Comparison of ENCODE assay signal across 21 mouse cellular contexts in the genomic region with DNA sequence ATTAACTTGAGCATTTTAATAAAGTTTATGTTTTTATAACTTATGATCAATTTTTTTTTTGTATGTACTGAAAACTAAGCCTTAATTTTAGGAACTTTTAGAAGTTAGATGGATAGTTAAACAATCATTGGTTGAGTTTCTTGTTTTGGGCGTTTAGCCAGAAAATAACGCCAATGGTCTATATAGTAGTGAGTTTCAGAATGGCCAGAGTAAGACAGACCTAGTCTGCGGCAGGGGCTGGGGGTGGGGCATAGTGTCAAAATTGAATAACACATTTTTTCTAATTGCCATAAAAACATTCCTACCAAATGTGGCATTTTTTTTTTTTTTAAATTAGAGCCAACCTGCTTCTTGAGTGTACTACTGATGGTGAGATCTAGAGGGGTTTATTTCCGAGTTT. TPM values are rescaled to one million over a fixed set of nuclear protein-coding genes. Genes with fewer than 3 reads are reported as not detected.
DNase-seq lines count a peak whose midpoint lies in the region; ATAC-seq lines count a peak whose summit lies in the region.
"Had no signal": no experiment of that assay in that cellular context is flagged by ENCODE, and none has a peak within 500 bp of the region (broad histone marks: within the 10 kb centered on the region; RNA-seq: fewer than 3 reads in every experiment).

No protein-coding gene starts in this region.

- peaks cover 6% of the 10 kb centered on the region for H3K4me1 ChIP-seq in hindbrain, embryonic 12.5 days
- peaks cover 6% of the 10 kb centered on the region for H3K4me1 ChIP-seq in hindbrain, embryonic 14.5 days (replicated peaks; ENCODE audit: control insufficient read depth, insufficient read depth, low read length)
- H3K4me1 ChIP-seq in limb, embryonic 10.5 days, result peaks cover 6% of the 10 kb centered on the region; the same call in 1 of the 2 replicates
- H3K4me1 ChIP-seq: intestine, embryonic 15.5 days had no signal

- H3K36me3 ChIP-seq in hindbrain, embryonic 12.5 days, result peaks cover 12% of the 10 kb centered on the region; the same call in 1 of the 2 replicates
- peaks cover 21% of the 10 kb centered on the region for H3K36me3 ChIP-seq in hindbrain, embryonic 14.5 days (replicated peaks; ENCODE audit: control insufficient read depth, insufficient read depth)
- peaks cover 24% of the 10 kb centered on the region for H3K36me3 ChIP-seq in limb, embryonic 10.5 days

- no peak overlapping the region for H3K27ac ChIP-seq in hindbrain, embryonic 12.5 days
- no peak overlapping the region for H3K27ac ChIP-seq in hindbrain, embryonic 14.5 days
- no peak overlapping the region for H3K27ac ChIP-seq in limb, embryonic 10.5 days

- H3K4me3 ChIP-seq in hindbrain, embryonic 12.5 days, result no peak overlapping the region
- no peak overlapping the region for H3K4me3 ChIP-seq in hindbrain, embryonic 14.5 days (replicated peaks; ENCODE audit: low read length)
- peak overlapping the region; percentile 90; the same call in 1 of the 2 replicates for H3K4me3 ChIP-seq in limb, embryonic 10.5 days

- 91% methylated on average over 4 of the region's 4 CpGs for WGBS in hindbrain, embryonic 12.5 days
- 83% methylated on average over 4 of the region's 4 CpGs for WGBS in hindbrain, embryonic 14.5 days
- WGBS in limb, embryonic 10.5 days, result 95% methylated on average over 4 of the region's 4 CpGs

- H3K9me3 ChIP-seq in hindbrain, embryonic 12.5 days (replicated peaks), result no peaks in the 10 kb centered on the region
- H3K9me3 ChIP-seq in hindbrain, embryonic 14.5 days (ENCODE audit: control insufficient read depth, low read length), result no peaks in the 10 kb centered on the region
- no peaks in the 10 kb centered on the region for H3K9me3 ChIP-seq in limb, embryonic 10.5 days (replicated peaks)
- H3K9me3 ChIP-seq: heart, embryonic 10.5 days; intestine, embryonic 15.5 days had no signal

- H3K4me2 ChIP-seq in hindbrain, embryonic 12.5 days (replicated peaks), result peak overlapping the region; percentile 64; the same call in 1 of the 2 replicates
- no peak overlapping the region for H3K4me2 ChIP-seq in hindbrain, embryonic 14.5 days (replicated peaks)

- DNase-seq in cerebellum, adult 9-11 months, result peak; percentile 33
- no peak for DNase-seq in cerebellum, adult 11 months
- no peak for DNase-seq in hindbrain, embryonic 14.5 days (ENCODE audit: low spot score)
- DNase-seq in A20 (ENCODE audit: low read depth, low spot score), result peak; percentile 74
- no peak for DNase-seq in limb, embryonic 10.5 days (ENCODE audit: low spot score)
- DNase-seq in right cerebral cortex, postnatal 14 days, result no peak
- DNase-seq in left cerebral cortex, adult 18-20 months (ENCODE audit: low spot score in 2 of 2), result no peak
- DNase-seq: adrenal gland, postnatal 25 days; B cell, adult 2 months; gastrocnemius, postnatal 25 days; layer of hippocampus, adult 9-11 months; lung, adult 18-20 months; lung, postnatal 4 days; right cerebral cortex, postnatal 25 days had no signal

- ATAC-seq in hindbrain, embryonic 12.5 days (ENCODE audit: low FRiP score), result no peak
- ATAC-seq in hindbrain, embryonic 14.5 days (ENCODE audit: low FRiP score), result no peak

- no peaks in the 10 kb centered on the region for H3K27me3 ChIP-seq in hindbrain, embryonic 12.5 days
- no peaks in the 10 kb centered on the region for H3K27me3 ChIP-seq in hindbrain, embryonic 14.5 days (ENCODE audit: control insufficient read depth, insufficient read depth, low read length)
- H3K27me3 ChIP-seq in limb, embryonic 10.5 days (ENCODE audit: low read depth, poor library complexity, severe bottlenecking), result no peaks in the 10 kb centered on the region
- H3K27me3 ChIP-seq: intestine, embryonic 15.5 days had no signal

- no peak overlapping the region for H3K9ac ChIP-seq in hindbrain, embryonic 12.5 days
- no peak overlapping the region for H3K9ac ChIP-seq in hindbrain, embryonic 14.5 days

RNA-seq across cellular contexts. Expression of gene Ghitm, which starts 1.0 kb away (rescaled TPM):
- polyA plus RNA-seq in hindbrain, embryonic 12.5 days (2016; fragmentation: Nextera tagmentation; extraction: Ambion mirVana), result 185 and 190 TPM in 2 replicates
- polyA plus RNA-seq in hindbrain, embryonic 14.5 days (2014; fragmentation: Nextera tagmentation; extraction: Ambion mirVana), result 213 and 232 TPM in 2 replicates
- polyA plus RNA-seq in limb, embryonic 10.5 days (2016; fragmentation: Nextera tagmentation; extraction: Ambion mirVana), result 182 TPM in 2 replicates
- total RNA-seq in left cerebral cortex, adult 18-20 months (2021), result 100 to 1,000 TPM; 446 to 487 TPM

RNA-seq across cellular contexts. Expression of gene 2610528A11Rik, which starts 22.3 kb away (rescaled TPM):
- not detected in 2 replicates for polyA plus RNA-seq in hindbrain, embryonic 12.5 days (2016; fragmentation: Nextera tagmentation; extraction: Ambion mirVana)
- 0.39 TPM in 1 of 2 replicates, not detected in the other for polyA plus RNA-seq in hindbrain, embryonic 14.5 days (2014; fragmentation: Nextera tagmentation; extraction: Ambion mirVana)
- 2.7 and 3.5 TPM in 2 replicates for polyA plus RNA-seq in limb, embryonic 10.5 days (2016; fragmentation: Nextera tagmentation; extraction: Ambion mirVana)
- 1 to 10 TPM in 1 of 2 experiments, under 1 TPM in 1; 0.74 to 1.1 TPM for total RNA-seq in left cerebral cortex, adult 18-20 months (2021)
- total RNA-seq: ES-E14 had no signal
- polyA plus RNA-seq: midbrain, embryonic 16.5 days; neural tube, embryonic 11.5 days had no signal

RNA-seq across cellular contexts. Expression of gene Cdhr1, which starts 38.0 kb away (rescaled TPM):
- polyA plus RNA-seq in hindbrain, embryonic 12.5 days (2016; fragmentation: Nextera tagmentation; extraction: Ambion mirVana), result 1.8 and 2.4 TPM in 2 replicates
- 2.7 and 4.3 TPM in 2 replicates for polyA plus RNA-seq in hindbrain, embryonic 14.5 days (2014; fragmentation: Nextera tagmentation; extraction: Ambion mirVana)
- polyA plus RNA-seq in limb, embryonic 10.5 days (2016; fragmentation: Nextera tagmentation; extraction: Ambion mirVana), result 0.04 and 0.09 TPM in 2 replicates
- 10 to 100 TPM; 15.5 to 17.2 TPM for total RNA-seq in left cerebral cortex, adult 18-20 months (2021)
- total RNA-seq: gastrocnemius, postnatal 25 days; hematopoietic stem cell, adult 5-6 weeks had no signal

Comparison
In these comparisons a context has a peak if more than half of its experiments do, and no peak if none do; other contexts are left out.
1. DNase-seq: peak in cerebellum, adult 9-11 months (single experiment) and A20 (single experiment); none in cerebellum, adult 11 months (single experiment), hindbrain, embryonic 14.5 days (single experiment), limb, embryonic 10.5 days (single experiment), right cerebral cortex, postnatal 14 days (single experiment) and left cerebral cortex, adult 18-20 months (0 of 2).